Mouse (Mus musculus): ENCODE measurements at regions not wholly inside any gene's neighbourhood (a gene's known extent, or its start where the extent isn't known, plus 50 kb on each side); places are given as distances from the start of the nearest gene placed in this dataset.

DNA sequence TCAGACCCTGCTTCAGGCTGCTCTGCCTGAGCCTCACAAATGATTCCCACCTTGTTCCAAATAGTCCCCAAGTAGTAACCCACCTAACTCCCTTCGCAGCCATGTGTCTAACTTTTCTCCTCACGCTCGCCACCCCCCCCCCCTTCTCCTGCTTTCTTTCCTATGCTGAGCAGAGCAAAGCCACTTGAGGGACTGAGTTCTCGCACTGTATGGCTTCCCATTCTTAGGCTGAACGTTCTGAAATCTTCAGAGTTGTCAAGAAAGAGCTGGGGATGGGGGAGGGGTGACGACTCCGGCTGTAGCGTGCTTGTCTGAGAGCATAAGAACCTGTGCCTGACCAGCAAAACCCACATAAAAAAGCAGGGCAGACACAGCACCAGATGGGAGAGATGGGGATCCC lies 420.6 kb downstream of the Prss52 start:
- TF ChIP-seq CTCF (IDR thresholded peaks at IDR 0.05; ENCODE audit: borderline replicate concordance, control insufficient read depth, extremely low read depth, insufficient read depth, low read length, poor library complexity) = no peak
- no peak for TF ChIP-seq POLR2A (IDR thresholded peaks at IDR 0.05; ENCODE audit: control insufficient read depth, extremely low read depth, insufficient read depth, low read length, poor library complexity)
